ENCODE assay signal across 8 mouse cellular contexts in genomic region chr14:31661671-31662554, GRCm38 (mm10). TPM values are rescaled to one million over a fixed set of nuclear protein-coding genes. Genes with fewer than 3 reads are reported as not detected.
A peak's percentile ranks its signal among the peaks of the same experiment; 100 is the strongest.
DNase-seq lines count a peak whose midpoint lies in the region; ATAC-seq and TF ChIP-seq lines count a peak whose summit lies in the region.

No protein-coding gene starts in this region.

- H3K4me2 ChIP-seq in forebrain, postnatal 0 days (ENCODE audit: low read depth): peak overlapping the region; percentile 51
- peak overlapping the region; percentile 72 for H3K4me2 ChIP-seq in liver, embryonic 16.5 days (ENCODE audit: low read depth, low read length)
- H3K4me2 ChIP-seq in neural tube, embryonic 13.5 days: peak overlapping the region; percentile 70

- peak overlapping the region; percentile 75 for H3K27ac ChIP-seq in cerebellum, adult 2 months (ENCODE audit: insufficient read depth, low read length)
- peak overlapping the region; percentile 98 for H3K27ac ChIP-seq in forebrain, postnatal 0 days (ENCODE audit: low read depth, low read length)
- H3K27ac ChIP-seq in liver, embryonic 16.5 days (ENCODE audit: low read length): peak overlapping the region; percentile 47
- peak overlapping the region; percentile 99 for H3K27ac ChIP-seq in neural tube, embryonic 13.5 days (replicated peaks)
- H3K27ac ChIP-seq in testis, adult 2 months (ENCODE audit: control insufficient read depth, insufficient read depth, low read depth, low read length): peak overlapping the region; percentile 88

- peak overlapping the region; percentile 69 for H3K9ac ChIP-seq in forebrain, postnatal 0 days
- peak overlapping the region; percentile 49 for H3K9ac ChIP-seq in liver, embryonic 16.5 days (ENCODE audit: low read depth, low read length)
- peak overlapping the region; percentile 68 for H3K9ac ChIP-seq in neural tube, embryonic 13.5 days

- intact Hi-C loops in heart, postnatal 36 days (cut with DNase I): no loop called here

- no peaks in the 10 kb centered on the region for H3K27me3 ChIP-seq in E14TG2a.4 (ENCODE audit: insufficient read depth, low read length)
- H3K27me3 ChIP-seq in cerebellum, adult 2 months (ENCODE audit: control insufficient read depth, insufficient read depth, low read length): no peaks in the 10 kb centered on the region
- H3K27me3 ChIP-seq in forebrain, postnatal 0 days (ENCODE audit: insufficient read depth, low read length): no peaks in the 10 kb centered on the region
- H3K27me3 ChIP-seq in liver, embryonic 16.5 days (ENCODE audit: control insufficient read depth, insufficient read depth, low read depth, low read length): no peaks in the 10 kb centered on the region
- no peaks in the 10 kb centered on the region for H3K27me3 ChIP-seq in neural tube, embryonic 13.5 days
- no peaks in the 10 kb centered on the region for H3K27me3 ChIP-seq in testis, adult 2 months (ENCODE audit: control insufficient read depth, insufficient read depth, low read length)

- peak; percentile 92 for TF ChIP-seq POLR2A in cerebellum, adult 2 months (IDR thresholded peaks at IDR 0.05; ENCODE audit: borderline replicate concordance, insufficient read depth, low read length)
- peak; percentile 37 for TF ChIP-seq POLR2A in testis, adult 2 months (IDR thresholded peaks at IDR 0.05; ENCODE audit: control insufficient read depth, low read depth, low read length)

- peak; percentile 96 for ATAC-seq in forebrain, postnatal 0 days
- peak; percentile 69 for ATAC-seq in liver, embryonic 16.5 days (ENCODE audit: low read depth)
- ATAC-seq in neural tube, embryonic 13.5 days (ENCODE audit: low read depth): peak; percentile 96

- WGBS in cerebellum, adult 2 months: under 1% methylated on average over 44 of the region's 44 CpGs
- WGBS in forebrain, postnatal 0 days: under 1% methylated on average over 44 of the region's 44 CpGs
- WGBS in liver, embryonic 16.5 days (ENCODE audit: insufficient replicate concordance): 9% methylated on average over 44 of the region's 44 CpGs
- under 1% methylated on average over 44 of the region's 44 CpGs for WGBS in neural tube, embryonic 13.5 days

- no peak for TF ChIP-seq CTCF in E14TG2a.4 (conservative IDR thresholded peaks at IDR 0.05; ENCODE audit: low read length)
- TF ChIP-seq CTCF in cerebellum, adult 2 months (IDR thresholded peaks at IDR 0.05; ENCODE audit: borderline replicate concordance, insufficient read depth, low read depth, low read length): no peak
- peak; percentile 60 for TF ChIP-seq CTCF in forebrain, postnatal 0 days (IDR thresholded peaks at IDR 0.05; ENCODE audit: low read depth)
- 0 out of 2 replicates have a peak, but pooled peaks have one; percentile 4 for TF ChIP-seq CTCF in testis, adult 2 months (IDR thresholded peaks at IDR 0.05; ENCODE audit: control insufficient read depth, insufficient read depth, insufficient replicate concordance, low read depth, low read length)

- H3K9me3 ChIP-seq in E14TG2a.4 (ENCODE audit: low read length): no peaks in the 10 kb centered on the region
- H3K9me3 ChIP-seq in forebrain, postnatal 0 days (ENCODE audit: low read length): no peaks in the 10 kb centered on the region
- H3K9me3 ChIP-seq in liver, embryonic 16.5 days (replicated peaks; ENCODE audit: control insufficient read depth, low read length): no peaks in the 10 kb centered on the region
- no peaks in the 10 kb centered on the region for H3K9me3 ChIP-seq in neural tube, embryonic 13.5 days

- peaks cover 53% of the 10 kb centered on the region for H3K4me1 ChIP-seq in E14TG2a.4 (replicated peaks; ENCODE audit: low read depth, low read length)
- peaks cover 5% of the 10 kb centered on the region; the same call in 1 of the 2 replicates for H3K4me1 ChIP-seq in cerebellum, adult 2 months (ENCODE audit: control insufficient read depth, insufficient read depth, low read length)
- peaks cover 10% of the 10 kb centered on the region for H3K4me1 ChIP-seq in forebrain, postnatal 0 days (ENCODE audit: insufficient read depth)
- H3K4me1 ChIP-seq in liver, embryonic 16.5 days (ENCODE audit: control insufficient read depth, low read depth, low read length): peaks cover 27% of the 10 kb centered on the region
- H3K4me1 ChIP-seq in neural tube, embryonic 13.5 days (replicated peaks): peaks cover 87% of the 10 kb centered on the region
- H3K4me1 ChIP-seq in testis, adult 2 months (ENCODE audit: control insufficient read depth, insufficient read depth, low read length): peaks cover 20% of the 10 kb centered on the region

- H3K4me3 ChIP-seq in E14TG2a.4 (replicated peaks; ENCODE audit: low read length): peak overlapping the region; percentile 73
- peak overlapping the region; percentile 63 for H3K4me3 ChIP-seq in cerebellum, adult 2 months (replicated peaks; ENCODE audit: insufficient read depth, low read depth, low read length)
- H3K4me3 ChIP-seq in forebrain, postnatal 0 days (ENCODE audit: low read depth, low read length): peak overlapping the region; percentile 39
- peak overlapping the region; percentile 54 for H3K4me3 ChIP-seq in liver, embryonic 16.5 days (ENCODE audit: low read depth, low read length)
- peak overlapping the region; percentile 41 for H3K4me3 ChIP-seq in neural tube, embryonic 13.5 days
- H3K4me3 ChIP-seq in testis, adult 2 months (ENCODE audit: control insufficient read depth, low read depth, low read length): peak overlapping the region; percentile 69

- peak; percentile 90 for DNase-seq in cerebellum, adult 2 months
- peak; percentile 95 for DNase-seq in forebrain, postnatal 0 days
- peak; percentile 80 to 87 for DNase-seq in heart, postnatal 36 days
- DNase-seq in layer of hippocampus, adult 11-12 months (ENCODE audit: low spot score): peak; percentile 91

- no peaks in the 10 kb centered on the region for H3K36me3 ChIP-seq in E14TG2a.4 (ENCODE audit: insufficient read depth, low read length)
- peaks cover 4% of the 10 kb centered on the region for H3K36me3 ChIP-seq in forebrain, postnatal 0 days (ENCODE audit: insufficient read depth)
- H3K36me3 ChIP-seq in liver, embryonic 16.5 days (ENCODE audit: control insufficient read depth, insufficient read depth): no peaks in the 10 kb centered on the region; the same call in 1 of the 2 replicates
- peaks cover 2% of the 10 kb centered on the region; the same call in 1 of the 2 replicates for H3K36me3 ChIP-seq in neural tube, embryonic 13.5 days
- no peaks in the 10 kb centered on the region for H3K36me3 ChIP-seq in testis, adult 2 months (ENCODE audit: control insufficient read depth, insufficient read depth, low read length)

RNA-seq across cellular contexts. Expression of gene Hacl1, which starts 20.8 kb away (rescaled TPM):
- 15.9 and 19.8 TPM in 2 replicates for polyA plus RNA-seq in cerebellum, adult 2 months (2012; rRNA removed)
- total RNA-seq in forebrain, postnatal 0 days (2014; rRNA removed): 6.4 and 7.7 TPM in 2 replicates
- 6.5 and 7.5 TPM in 2 replicates for polyA plus RNA-seq in forebrain, postnatal 0 days (2015; fragmentation: Nextera tagmentation; extraction: Ambion mirVana)
- total RNA-seq in heart, postnatal 36 days (2021): 10 to 100 TPM; 12.2 to 12.7 TPM
- polyA plus RNA-seq in liver, embryonic 16.5 days (2015; fragmentation: Nextera tagmentation; extraction: Ambion mirVana): 15.9 and 16.1 TPM in 2 replicates
- polyA plus RNA-seq in neural tube, embryonic 13.5 days (2015; fragmentation: Nextera tagmentation; extraction: Ambion mirVana): 8.8 and 9.9 TPM in 2 replicates
- 11.3 and 15.1 TPM in 2 replicates for polyA plus RNA-seq in testis, adult 2 months (2012; rRNA removed)

RNA-seq across cellular contexts. Expression of gene Btd, which starts 21.1 kb away (rescaled TPM):
- 19.9 and 20.5 TPM in 2 replicates for polyA plus RNA-seq in cerebellum, adult 2 months (2012; rRNA removed)
- 21.2 and 22.7 TPM in 2 replicates for total RNA-seq in forebrain, postnatal 0 days (2014; rRNA removed)
- polyA plus RNA-seq in forebrain, postnatal 0 days (2015; fragmentation: Nextera tagmentation; extraction: Ambion mirVana): 16.4 and 19.5 TPM in 2 replicates
- total RNA-seq in heart, postnatal 36 days (2021): 10 to 100 TPM in 1 of 2 experiments, 1 to 10 TPM in 1; 9.3 to 12.3 TPM
- 13.0 and 15.4 TPM in 2 replicates for polyA plus RNA-seq in liver, embryonic 16.5 days (2015; fragmentation: Nextera tagmentation; extraction: Ambion mirVana)
- polyA plus RNA-seq in neural tube, embryonic 13.5 days (2015; fragmentation: Nextera tagmentation; extraction: Ambion mirVana): 16.9 and 17.8 TPM in 2 replicates
- polyA plus RNA-seq in testis, adult 2 months (2012; rRNA removed): 6.6 and 7.7 TPM in 2 replicates

RNA-seq across cellular contexts. Expression of gene Gm49387, which starts 21.2 kb away (rescaled TPM):
- not detected in 2 replicates for polyA plus RNA-seq in cerebellum, adult 2 months (2012; rRNA removed)
- total RNA-seq in forebrain, postnatal 0 days (2014; rRNA removed): not detected in 2 replicates
- polyA plus RNA-seq in forebrain, postnatal 0 days (2015; fragmentation: Nextera tagmentation; extraction: Ambion mirVana): 0.21 and 1.6 TPM in 2 replicates
- total RNA-seq in heart, postnatal 36 days (2021): 1 to 10 TPM in 1 of 2 experiments, under 1 TPM in 1; 0.33 to 1.7 TPM
- 2.1 and 5.1 TPM in 2 replicates for polyA plus RNA-seq in liver, embryonic 16.5 days (2015; fragmentation: Nextera tagmentation; extraction: Ambion mirVana)
- polyA plus RNA-seq in neural tube, embryonic 13.5 days (2015; fragmentation: Nextera tagmentation; extraction: Ambion mirVana): 0.73 TPM in 1 of 2 replicates, not detected in the other
- polyA plus RNA-seq in testis, adult 2 months (2012; rRNA removed): 0.76 and 1.2 TPM in 2 replicates

Comparison
In these comparisons a context has a peak if more than half of its experiments do, and no peak if none do; other contexts are left out.
1. Peak in every context shown above with its lines: DNase-seq, ATAC-seq, H3K4me3 ChIP-seq and H3K27ac ChIP-seq.
2. CTCF ChIP-seq: peak in forebrain, postnatal 0 days (single experiment) and testis, adult 2 months (single experiment); none in E14TG2a.4 (single experiment) and cerebellum, adult 2 months (single experiment).
3. H3K27ac ChIP-seq: peak in every context shown above with its lines; median percentile 99 in neural tube, embryonic 13.5 days; 98 in forebrain, postnatal 0 days; 88 in testis, adult 2 months; 75 in cerebellum, adult 2 months; 47 in liver, embryonic 16.5 days.